In the genomic region with DNA sequence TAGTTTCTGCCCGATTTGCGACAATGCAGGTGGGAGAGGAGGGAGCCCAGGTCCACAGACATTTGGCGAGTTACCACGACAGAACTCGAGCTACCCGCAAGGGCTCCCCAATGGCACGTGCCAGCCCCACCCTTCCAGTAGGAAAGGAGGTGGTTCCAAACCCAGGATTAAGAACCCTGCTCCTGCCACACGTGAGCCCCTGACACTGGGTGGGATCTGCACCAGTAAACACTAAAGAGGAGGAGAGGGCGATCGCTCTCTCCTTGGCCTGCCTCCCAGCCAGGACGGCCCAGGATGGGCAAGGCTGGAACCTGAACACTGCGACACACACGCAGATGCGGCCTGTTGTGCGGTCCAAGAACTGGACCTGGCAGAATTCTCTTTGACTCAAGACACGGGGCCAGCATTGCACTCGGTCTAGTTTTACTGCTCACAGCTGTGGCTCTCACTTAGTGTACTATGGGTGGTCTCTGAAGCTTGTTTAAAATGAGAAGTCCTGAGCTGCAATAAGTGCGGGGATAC, we compare ENCODE assay signal across 9 mouse cellular contexts. TPM values are rescaled to one million over a fixed set of nuclear protein-coding genes. Genes with fewer than 3 reads are reported as not detected.
DNase-seq lines count a peak whose midpoint lies in the region; ATAC-seq and TF ChIP-seq lines count a peak whose summit lies in the region.
"Had no signal": no experiment of that assay in that cellular context is flagged by ENCODE, and none has a peak within 500 bp of the region (broad histone marks: within the 10 kb centered on the region; RNA-seq: fewer than 3 reads in every experiment).

No protein-coding gene starts in this region.

- ATAC-seq in liver, embryonic 13.5 days (ENCODE audit: low read depth) = no peak
- ATAC-seq in neural tube, embryonic 15.5 days (ENCODE audit: low FRiP score) = peak; percentile 57
- no peak for ATAC-seq in activated CD4-positive, CD25-positive, alpha-beta regulatory T cell, adult 4 months

- peak; percentile 8 for DNase-seq in gastrocnemius, postnatal 14 days
- no peak for DNase-seq in gastrocnemius, postnatal 36 days
- DNase-seq in cerebellum, postnatal 25 days = peak; percentile 62 to 67
- peak; percentile 18 to 40 for DNase-seq in heart, adult 2 months
- DNase-seq in kidney, adult 18-20 months = peak; percentile 43
- DNase-seq in liver, embryonic 13.5 days = no peak

- H3K9ac ChIP-seq in heart, adult 2 months (ENCODE audit: low read depth, low read length) = no peak overlapping the region
- no peak overlapping the region for H3K9ac ChIP-seq in liver, embryonic 13.5 days
- H3K9ac ChIP-seq in neural tube, embryonic 15.5 days (replicated peaks) = peak overlapping the region; percentile 42

- 8% methylated on average over 18 of the region's 18 CpGs for WGBS in heart, adult 2 months
- WGBS in liver, embryonic 13.5 days (ENCODE audit: insufficient replicate concordance) = 5% methylated on average over 18 of the region's 18 CpGs
- WGBS in neural tube, embryonic 15.5 days = 3% methylated on average over 18 of the region's 18 CpGs

- intact Hi-C loops in gastrocnemius, postnatal 14 days (cut with DNase I; ENCODE audit: low total_unique reads) = no loop called here
- intact Hi-C loops in gastrocnemius, postnatal 36 days (cut with DNase I) = no loop called here
- intact Hi-C loops in heart, adult 2 months (cut with DNase I) = no loop called here

- H3K27ac ChIP-seq in heart, adult 2 months = no peak overlapping the region
- no peak overlapping the region for H3K27ac ChIP-seq in liver, embryonic 13.5 days
- H3K27ac ChIP-seq in neural tube, embryonic 15.5 days (replicated peaks) = peak overlapping the region; percentile 72

- H3K36me3 ChIP-seq in heart, adult 2 months (ENCODE audit: control insufficient read depth, insufficient read depth, low read length) = no peaks in the 10 kb centered on the region
- H3K36me3 ChIP-seq in liver, embryonic 13.5 days = no peaks in the 10 kb centered on the region
- no peaks in the 10 kb centered on the region for H3K36me3 ChIP-seq in neural tube, embryonic 15.5 days

- H3K4me2 ChIP-seq in liver, embryonic 13.5 days = peak overlapping the region; percentile 38
- H3K4me2 ChIP-seq in neural tube, embryonic 15.5 days = peak overlapping the region; percentile 95

- TF ChIP-seq CTCF in heart, adult 2 months (IDR thresholded peaks at IDR 0.05) = no peak

- peaks cover 5% of the 10 kb centered on the region for H3K27me3 ChIP-seq in heart, adult 2 months (ENCODE audit: control insufficient read depth, insufficient read depth, low read length)
- H3K27me3 ChIP-seq in liver, embryonic 13.5 days = peaks cover 53% of the 10 kb centered on the region
- H3K27me3 ChIP-seq in neural tube, embryonic 15.5 days (replicated peaks) = no peaks in the 10 kb centered on the region

- TF ChIP-seq POLR2A in heart, adult 2 months (IDR thresholded peaks at IDR 0.05; ENCODE audit: insufficient read depth, low read depth, low read length) = no peak

- peak overlapping the region; percentile 23; the same call in 1 of the 2 replicates for H3K4me3 ChIP-seq in heart, adult 2 months
- no peak overlapping the region; the same call in 1 of the 2 replicates for H3K4me3 ChIP-seq in liver, embryonic 13.5 days (replicated peaks)
- peak overlapping the region; percentile 84 for H3K4me3 ChIP-seq in neural tube, embryonic 15.5 days (replicated peaks)
- H3K4me3 ChIP-seq: myocyte had no signal

- no peaks in the 10 kb centered on the region for H3K9me3 ChIP-seq in liver, embryonic 13.5 days (replicated peaks)
- H3K9me3 ChIP-seq in neural tube, embryonic 15.5 days (replicated peaks) = no peaks in the 10 kb centered on the region

- no peak for TF ChIP-seq EP300 in heart, adult 2 months (IDR thresholded peaks at IDR 0.05; ENCODE audit: insufficient read depth, low read depth, low read length)

- peaks cover 5% of the 10 kb centered on the region for H3K4me1 ChIP-seq in heart, adult 2 months (ENCODE audit: control insufficient read depth, insufficient read depth, low read length)
- H3K4me1 ChIP-seq in liver, embryonic 13.5 days (replicated peaks) = peaks cover 12% of the 10 kb centered on the region
- H3K4me1 ChIP-seq in neural tube, embryonic 15.5 days = peaks cover 30% of the 10 kb centered on the region

- no peaks in the 10 kb centered on the region for H3K79me2 ChIP-seq in heart, adult 2 months (replicated peaks; ENCODE audit: control insufficient read depth, insufficient read depth, low read length)

RNA-seq across cellular contexts. Expression of a gene that starts 0.6 kb away (rescaled TPM):
- 1 to 10 TPM; 1.2 to 1.7 TPM for total RNA-seq in gastrocnemius, postnatal 14 days (2021)
- total RNA-seq in gastrocnemius, postnatal 36 days (2021) = under 1 TPM; 0.36 to 0.37 TPM
- 10 to 100 TPM in 1 of 2 experiments, 1 to 10 TPM in 1; 9.3 to 17.7 TPM for total RNA-seq in heart, adult 2 months (2021)
- polyA plus RNA-seq in heart, adult 2 months (2012; rRNA removed) = 4.3 and 5.7 TPM in 2 replicates
- 4.3 and 5.1 TPM in 2 replicates for polyA plus RNA-seq in liver, embryonic 13.5 days (2015; fragmentation: Nextera tagmentation; extraction: Ambion mirVana)
- 48.6 and 53.9 TPM in 2 replicates for polyA plus RNA-seq in neural tube, embryonic 15.5 days (2015; fragmentation: Nextera tagmentation; extraction: Ambion mirVana)
- polyA plus RNA-seq in activated CD4-positive, CD25-positive, alpha-beta regulatory T cell, adult 4 months (2017; shearing (Covaris generic)) = 1 to 10 TPM; 2.0 to 4.9 TPM

Comparison
In these comparisons a context has a peak if more than half of its experiments do, and no peak if none do; other contexts are left out.
1. DNase-seq: peak in gastrocnemius, postnatal 14 days (single experiment), cerebellum, postnatal 25 days (2 of 2), heart, adult 2 months (2 of 2) and kidney, adult 18-20 months (single experiment); none in gastrocnemius, postnatal 36 days (0 of 2) and liver, embryonic 13.5 days (single experiment).